Mouse (Mus musculus): ENCODE measurements around the gene Kifc3. TPM values are rescaled to one million over a fixed set of nuclear protein-coding genes. Genes with fewer than 3 reads are reported as not detected.

Kifc3 gene
- 24.0 and 27.7 TPM in 2 replicates for polyA plus RNA-seq (2015; fragmentation: Nextera tagmentation; extraction: Ambion mirVana)

GRCm38 (mm10) chr8:95202649-95203275, at the start of gene Kifc3:
Gene Kifc3 (minus strand): TSS chr8:95202812.
- 67% methylated on average over 14 of the region's 14 CpGs for WGBS
- H3K4me2 ChIP-seq (ENCODE audit: low read length), result no peak within 1 kb of the TSS
- no peak within 1 kb of the TSS for H3K9ac ChIP-seq (ENCODE audit: low read depth, low read length)
- no peak within 1 kb of the TSS for H3K4me3 ChIP-seq (ENCODE audit: low read length)
- no peaks in the 10 kb centered on the region for H3K9me3 ChIP-seq (ENCODE audit: control insufficient read depth, low read length)
- H3K27ac ChIP-seq (ENCODE audit: low read depth, low read length), result no peak within 1 kb of the TSS
- H3K36me3 ChIP-seq (ENCODE audit: control insufficient read depth, insufficient read depth, low read length), result no peaks in the 10 kb centered on the region
- H3K27me3 ChIP-seq (replicated peaks; ENCODE audit: control insufficient read depth, insufficient read depth, low read length), result no peaks in the 10 kb centered on the region
- peaks cover 3% of the 10 kb centered on the region; the same call in 1 of the 2 replicates for H3K4me1 ChIP-seq (ENCODE audit: control insufficient read depth, insufficient read depth, low read depth, low read length)
- ATAC-seq, result no peak

- H3K27me3 ChIP-seq (replicated peaks; ENCODE audit: control insufficient read depth, insufficient read depth, low read length), result no peaks in the 10 kb centered on the region
- H3K4me1 ChIP-seq (ENCODE audit: control insufficient read depth, insufficient read depth, low read depth, low read length), result no peaks in the 10 kb centered on the region
- ATAC-seq, result no peak
- no peaks in the 10 kb centered on the region for H3K9me3 ChIP-seq (ENCODE audit: control insufficient read depth, low read length)
- 66% methylated on average over 9 of the region's 9 CpGs for WGBS
- no peak overlapping the region for H3K4me3 ChIP-seq (ENCODE audit: low read length)
- no peak overlapping the region for H3K9ac ChIP-seq (ENCODE audit: low read depth, low read length)
- H3K27ac ChIP-seq (ENCODE audit: low read depth, low read length), result no peak overlapping the region
- H3K4me2 ChIP-seq (ENCODE audit: low read length), result no peak overlapping the region
- no peaks in the 10 kb centered on the region for H3K36me3 ChIP-seq (ENCODE audit: control insufficient read depth, insufficient read depth, low read length)
Observed at GRCm38 (mm10) chr8:95252056-95252455, 49.4 kb upstream of the Kifc3 start.

GRCm38 (mm10) chr8:95249847-95250246, 47.2 kb upstream of the Kifc3 start:
- no peaks in the 10 kb centered on the region for H3K36me3 ChIP-seq (ENCODE audit: control insufficient read depth, insufficient read depth, low read length)
- no peak overlapping the region for H3K27ac ChIP-seq (ENCODE audit: low read depth, low read length)
- no peaks in the 10 kb centered on the region for H3K9me3 ChIP-seq (ENCODE audit: control insufficient read depth, low read length)
- H3K9ac ChIP-seq (ENCODE audit: low read depth, low read length), result no peak overlapping the region
- no peaks in the 10 kb centered on the region for H3K27me3 ChIP-seq (replicated peaks; ENCODE audit: control insufficient read depth, insufficient read depth, low read length)
- H3K4me1 ChIP-seq (ENCODE audit: control insufficient read depth, insufficient read depth, low read depth, low read length), result peaks cover 7% of the 10 kb centered on the region
- ATAC-seq, result no peak
- no peak overlapping the region for H3K4me3 ChIP-seq (ENCODE audit: low read length)
- no peak overlapping the region for H3K4me2 ChIP-seq (ENCODE audit: low read length)
- WGBS, result 59% methylated on average over 4 of the region's 4 CpGs

GRCm38 (mm10) chr8:95247277-95247676, 44.7 kb upstream of the Kifc3 start:
- Histone ChIP-seq H3K4me3 (ENCODE audit: low read length) (no peak overlapping the region), H3K9me3 (ENCODE audit: control insufficient read depth, low read length) (no peaks in the 10 kb centered on the region), H3K9ac (ENCODE audit: low read depth, low read length) (no peak overlapping the region), H3K4me2 (ENCODE audit: low read length) (no peak overlapping the region), H3K27me3 (replicated peaks; ENCODE audit: control insufficient read depth, insufficient read depth, low read length) (no peaks in the 10 kb centered on the region), H3K4me1 (ENCODE audit: control insufficient read depth, insufficient read depth, low read depth, low read length) (peaks cover 24% of the 10 kb centered on the region), H3K27ac (ENCODE audit: low read depth, low read length) (no peak overlapping the region), H3K36me3 (ENCODE audit: control insufficient read depth, insufficient read depth, low read length) (no peaks in the 10 kb centered on the region)
- 86% methylated on average over 5 of the region's 5 CpGs for WGBS
- no peak for ATAC-seq

GRCm38 (mm10) chr8:95245180-95245579, 42.6 kb upstream of the Kifc3 start:
- Histone ChIP-seq H3K27ac (ENCODE audit: low read depth, low read length) (peak overlapping the region; percentile 71), H3K27me3 (replicated peaks; ENCODE audit: control insufficient read depth, insufficient read depth, low read length) (no peaks in the 10 kb centered on the region), H3K4me3 (ENCODE audit: low read length) (no peak overlapping the region), H3K4me1 (ENCODE audit: control insufficient read depth, insufficient read depth, low read depth, low read length) (peaks cover 24% of the 10 kb centered on the region), H3K36me3 (ENCODE audit: control insufficient read depth, insufficient read depth, low read length) (no peaks in the 10 kb centered on the region), H3K9me3 (ENCODE audit: control insufficient read depth, low read length) (no peaks in the 10 kb centered on the region), H3K4me2 (ENCODE audit: low read length) (no peak overlapping the region), H3K9ac (ENCODE audit: low read depth, low read length) (peak overlapping the region; percentile 29; the same call in 1 of the 2 replicates)
- WGBS, result 29% methylated on average over 5 of the region's 5 CpGs
- ATAC-seq, result no peak

GRCm38 (mm10) chr8:95243853-95244252, 41.2 kb upstream of the Kifc3 start:
- Histone ChIP-seq H3K4me2 (ENCODE audit: low read length) (no peak overlapping the region), H3K4me3 (ENCODE audit: low read length) (no peak overlapping the region), H3K9me3 (ENCODE audit: control insufficient read depth, low read length) (no peaks in the 10 kb centered on the region), H3K27ac (ENCODE audit: low read depth, low read length) (peak overlapping the region; percentile 91), H3K4me1 (ENCODE audit: control insufficient read depth, insufficient read depth, low read depth, low read length) (peaks cover 24% of the 10 kb centered on the region), H3K27me3 (replicated peaks; ENCODE audit: control insufficient read depth, insufficient read depth, low read length) (no peaks in the 10 kb centered on the region), H3K9ac (ENCODE audit: low read depth, low read length) (0 out of 2 replicates have a peak overlapping the region, but pooled peaks have one; percentile 19), H3K36me3 (ENCODE audit: control insufficient read depth, insufficient read depth, low read length) (no peaks in the 10 kb centered on the region)
- WGBS, result 59% methylated on average over 4 of the region's 4 CpGs
- ATAC-seq, result peak; percentile 13; the same call in 1 of the 2 replicates

- 8% methylated on average over 12 of the region's 12 CpGs for WGBS
- Histone ChIP-seq H3K36me3 (ENCODE audit: control insufficient read depth, insufficient read depth, low read length) (no peaks in the 10 kb centered on the region), H3K4me3 (ENCODE audit: low read length) (no peak overlapping the region), H3K27me3 (replicated peaks; ENCODE audit: control insufficient read depth, insufficient read depth, low read length) (no peaks in the 10 kb centered on the region), H3K27ac (ENCODE audit: low read depth, low read length) (peak overlapping the region; percentile 91), H3K4me1 (ENCODE audit: control insufficient read depth, insufficient read depth, low read depth, low read length) (peaks cover 24% of the 10 kb centered on the region), H3K9me3 (ENCODE audit: control insufficient read depth, low read length) (no peaks in the 10 kb centered on the region), H3K4me2 (ENCODE audit: low read length) (peak overlapping the region; percentile 43), H3K9ac (ENCODE audit: low read depth, low read length) (peak overlapping the region; percentile 33)
- ATAC-seq, result peak; percentile 91
Observed at GRCm38 (mm10) chr8:95242826-95243571, 40.4 kb upstream of the Kifc3 start.

GRCm38 (mm10) chr8:95242099-95242825, 39.6 kb upstream of the Kifc3 start:
- no peak for ATAC-seq
- peaks cover 24% of the 10 kb centered on the region for H3K4me1 ChIP-seq (ENCODE audit: control insufficient read depth, insufficient read depth, low read depth, low read length)
- H3K27me3 ChIP-seq (replicated peaks; ENCODE audit: control insufficient read depth, insufficient read depth, low read length), result no peaks in the 10 kb centered on the region
- H3K4me2 ChIP-seq (ENCODE audit: low read length), result no peak overlapping the region
- 74% methylated on average over 26 of the region's 26 CpGs for WGBS
- H3K36me3 ChIP-seq (ENCODE audit: control insufficient read depth, insufficient read depth, low read length), result no peaks in the 10 kb centered on the region
- peak overlapping the region; percentile 91 for H3K27ac ChIP-seq (ENCODE audit: low read depth, low read length)
- no peak overlapping the region for H3K9ac ChIP-seq (ENCODE audit: low read depth, low read length)
- H3K9me3 ChIP-seq (ENCODE audit: control insufficient read depth, low read length), result no peaks in the 10 kb centered on the region
- H3K4me3 ChIP-seq (ENCODE audit: low read length), result no peak overlapping the region

GRCm38 (mm10) chr8:95235683-95236082, 33.1 kb upstream of the Kifc3 start:
- H3K4me3 ChIP-seq (ENCODE audit: low read length), result no peak overlapping the region
- ATAC-seq, result 0 out of 2 replicates have a peak, but pooled peaks have one; percentile 17
- H3K27me3 ChIP-seq (replicated peaks; ENCODE audit: control insufficient read depth, insufficient read depth, low read length), result no peaks in the 10 kb centered on the region
- no peaks in the 10 kb centered on the region for H3K36me3 ChIP-seq (ENCODE audit: control insufficient read depth, insufficient read depth, low read length)
- H3K9me3 ChIP-seq (ENCODE audit: control insufficient read depth, low read length), result no peaks in the 10 kb centered on the region
- WGBS, result 3% methylated on average over 3 of the region's 3 CpGs
- no peak overlapping the region for H3K4me2 ChIP-seq (ENCODE audit: low read length)
- no peak overlapping the region for H3K9ac ChIP-seq (ENCODE audit: low read depth, low read length)
- no peaks in the 10 kb centered on the region for H3K4me1 ChIP-seq (ENCODE audit: control insufficient read depth, insufficient read depth, low read depth, low read length)
- H3K27ac ChIP-seq (ENCODE audit: low read depth, low read length), result no peak overlapping the region
